Mouse (Mus musculus): Measurements from ENCODE around the gene Il33.

Il33 gene

DNA sequence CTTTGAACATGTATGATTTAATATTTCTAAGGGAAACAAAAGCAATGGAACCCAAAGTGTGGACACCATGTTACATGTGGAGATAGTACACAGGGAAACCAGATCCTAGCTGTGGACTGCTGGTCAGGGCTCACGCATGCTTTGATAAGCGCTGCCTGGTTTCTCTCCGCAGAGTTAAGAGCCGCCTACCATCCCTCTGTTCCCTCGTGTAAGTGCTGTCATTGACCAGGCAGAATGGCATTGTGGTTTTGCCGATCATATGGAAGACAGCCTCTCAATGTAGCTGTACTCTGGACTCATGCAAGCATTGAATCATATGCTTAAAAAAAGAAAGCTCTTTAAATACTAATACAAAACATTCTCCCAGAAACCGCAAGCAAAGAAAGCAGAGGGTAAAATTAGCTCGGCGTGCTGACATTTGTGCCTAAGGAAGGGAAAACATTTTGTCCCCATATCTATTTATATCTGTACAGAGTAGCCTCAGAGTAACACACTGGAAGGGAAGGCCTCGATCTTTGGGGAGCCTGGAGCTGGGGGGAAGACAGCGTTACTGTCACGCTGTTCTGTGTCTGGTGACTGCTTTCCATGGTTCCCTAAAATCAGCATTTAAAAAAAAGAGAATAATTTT, 61.7 kb downstream of the Il33 start:
- no peak for DNase-seq (ENCODE audit: extremely low spot score)

DNA sequence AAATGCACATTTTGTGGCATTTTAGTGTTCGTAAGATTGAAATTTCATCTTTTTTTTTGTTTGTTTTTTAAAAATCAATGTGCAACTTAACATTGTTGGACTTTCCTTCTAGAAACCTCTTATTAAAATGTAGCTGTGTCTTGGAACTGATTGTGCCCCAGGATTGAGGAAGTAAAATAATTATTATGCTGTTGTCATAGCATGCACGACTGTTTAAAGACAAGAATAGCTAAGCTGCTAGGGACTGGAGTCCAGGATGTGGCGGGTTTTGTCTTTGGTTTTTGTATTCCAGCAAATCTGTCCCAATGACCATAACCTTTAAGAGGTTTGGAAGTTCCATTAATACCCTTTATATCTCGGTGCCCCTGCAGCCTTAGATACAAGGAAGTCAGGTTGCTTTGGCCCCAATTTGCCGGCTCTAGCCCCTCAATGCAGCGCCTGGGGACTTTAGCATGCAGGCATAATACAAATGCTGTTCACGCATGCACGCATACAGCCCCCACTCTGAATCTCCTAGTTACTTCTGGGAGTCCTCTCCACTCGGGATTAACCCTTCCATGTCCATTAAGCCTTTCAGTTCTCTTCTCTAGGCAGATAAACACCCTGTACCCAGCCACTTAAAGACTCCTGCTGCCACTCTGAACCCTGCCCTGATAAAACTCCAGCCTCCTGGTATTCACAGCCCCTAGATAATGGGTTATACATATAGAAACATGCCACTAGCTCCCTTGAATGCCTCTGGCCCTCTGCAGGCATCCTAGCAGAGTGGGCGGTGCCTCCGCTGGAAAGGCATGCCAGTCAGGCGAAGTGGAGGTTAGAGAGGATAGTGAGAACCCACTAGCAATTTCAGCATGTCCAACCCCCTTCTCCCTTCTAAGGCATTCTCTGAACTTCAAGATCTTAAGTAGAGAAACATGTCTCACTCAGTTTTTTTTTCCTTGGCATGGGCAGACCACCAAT, 75.8 kb downstream of the Il33 start:
- no peak for DNase-seq (ENCODE audit: extremely low spot score)

DNA sequence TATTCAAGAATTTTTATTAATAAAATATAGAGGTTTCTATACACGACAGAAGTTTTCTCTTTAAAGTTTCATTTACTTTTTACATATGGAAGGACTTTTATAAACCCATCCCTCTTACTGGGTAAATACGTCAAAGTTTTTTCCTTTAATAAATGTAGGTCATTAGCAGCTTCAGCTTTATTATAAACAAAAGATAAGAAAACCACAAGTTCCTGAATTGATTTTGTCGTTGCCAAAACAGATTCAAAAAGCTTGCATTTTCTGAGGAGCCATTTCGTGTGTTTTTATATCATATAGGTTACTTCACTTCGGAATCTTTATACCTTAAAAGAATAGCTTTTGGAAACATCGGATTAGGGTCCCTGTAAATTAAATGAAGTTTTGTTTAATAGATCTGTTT, 76.6 kb downstream of the Il33 start:
- DNase-seq (ENCODE audit: extremely low spot score): no peak

DNA sequence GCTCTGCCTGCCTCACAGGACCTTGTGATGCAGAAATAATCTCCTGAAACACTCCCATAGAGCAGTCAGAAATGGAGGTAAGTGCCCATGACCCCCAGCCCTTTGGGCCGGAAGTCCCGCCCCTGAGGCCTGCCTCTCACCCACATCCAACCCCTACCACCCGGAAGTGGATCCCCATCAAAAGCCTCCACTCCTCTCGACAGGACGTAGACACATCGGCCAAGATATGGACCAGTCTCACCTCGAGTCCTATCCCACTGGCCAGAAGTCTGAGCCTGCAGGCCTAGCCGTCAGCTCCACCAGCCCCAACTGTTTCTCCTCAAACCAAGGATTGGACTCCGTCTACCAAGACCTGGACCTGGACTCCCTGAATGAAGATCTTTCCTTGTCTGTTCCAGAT, 78.7 kb downstream of the Il33 start, which contains the start of gene Trpd52l3:
Trpd52l3 (plus strand) TSS at position 170 of the 400 bp plus-strand sequence.
- no peak for DNase-seq (ENCODE audit: extremely low spot score)

DNA sequence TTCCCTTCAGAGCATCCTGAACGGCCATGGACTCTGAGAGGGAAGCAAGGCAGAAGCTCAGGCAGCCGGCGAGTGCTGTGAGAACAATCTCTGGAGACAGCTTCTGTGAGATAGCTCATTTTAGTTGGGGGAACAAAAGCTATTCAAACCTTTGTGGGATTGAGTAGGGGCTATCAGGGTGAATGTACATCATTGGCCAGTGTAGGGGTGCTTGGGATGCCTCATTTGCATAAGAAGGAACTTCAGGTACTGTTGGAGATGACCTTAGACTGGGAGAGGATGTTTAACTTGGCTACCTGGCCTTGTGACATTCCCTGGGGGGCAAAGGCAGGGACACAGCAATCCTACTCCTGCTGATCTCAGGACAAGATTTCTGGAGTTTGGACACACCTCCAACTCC, 81.5 kb downstream of the Il33 start:
- no peak for DNase-seq (ENCODE audit: extremely low spot score)

Measured in embryo, embryonic 9.5 days (tissue).